Mouse (Mus musculus): Measurements from ENCODE around the gene Ppp4r4.

- TF ChIP-seq CTCF (IDR thresholded peaks at IDR 0.05; ENCODE audit: low read depth, low read length) = no peak
- TF ChIP-seq TAL1 (conservative IDR thresholded peaks at IDR 0.05; ENCODE audit: low read depth, low read length) = no peak
- no peak for TF ChIP-seq GATA1 (IDR thresholded peaks at IDR 0.05; ENCODE audit: borderline replicate concordance, low read length)
- no peak for TF ChIP-seq POLR2AphosphoS5 (IDR thresholded peaks at IDR 0.05; ENCODE audit: insufficient replicate concordance, low read depth, low read length)
Observed at GRCm38 (mm10) chr12:103514354-103514753, 17.7 kb upstream of the Ppp4r4 start.
